Mouse (Mus musculus): ENCODE measurements at regions not wholly inside any gene's neighbourhood (a gene's known extent, or its start where the extent isn't known, plus 50 kb on each side); places are given as distances from the start of the nearest gene placed in this dataset.

GRCm38 (mm10) chr9:120830526-120830925 lies 98.5 kb upstream of the Ctnnb1 start:
- ATAC-seq (replicated peaks; ENCODE audit: low FRiP score) (no peak), DNase-seq (ENCODE audit: low spot score) (no peak)
- no peak overlapping the region for H3K4me2 ChIP-seq (ENCODE audit: low read depth, low read length, severe bottlenecking)
- no peaks in the 10 kb centered on the region for H3K27me3 ChIP-seq (ENCODE audit: control insufficient read depth, insufficient read depth, low read length)
- 89% methylated on average over 5 of the region's 5 CpGs for WGBS
- no peaks in the 10 kb centered on the region for H3K36me3 ChIP-seq (ENCODE audit: control insufficient read depth, insufficient read depth, low read length)
- H3K27ac ChIP-seq (ENCODE audit: low read depth, low read length), result no peak overlapping the region
- no peak overlapping the region for H3K9ac ChIP-seq (ENCODE audit: low read length)
- no peaks in the 10 kb centered on the region for H3K9me3 ChIP-seq (ENCODE audit: control insufficient read depth, low read length)
- no peaks in the 10 kb centered on the region for H3K4me1 ChIP-seq (replicated peaks; ENCODE audit: control insufficient read depth, insufficient read depth, low read length)
- H3K4me3 ChIP-seq (ENCODE audit: low read depth, low read length), result no peak overlapping the region

GRCm38 (mm10) chr9:120834166-120834565 lies 94.8 kb upstream of the Ctnnb1 start:
- peaks cover 2% of the 10 kb centered on the region; the same call in 1 of the 2 replicates for H3K9me3 ChIP-seq (ENCODE audit: control insufficient read depth, low read length)
- H3K4me3 ChIP-seq (ENCODE audit: low read depth, low read length), result no peak overlapping the region
- ATAC-seq (replicated peaks; ENCODE audit: low FRiP score) (no peak), DNase-seq (ENCODE audit: low spot score) (no peak)
- H3K4me1 ChIP-seq (replicated peaks; ENCODE audit: control insufficient read depth, insufficient read depth, low read length), result no peaks in the 10 kb centered on the region
- H3K27ac ChIP-seq (ENCODE audit: low read depth, low read length), result no peak overlapping the region
- no peak overlapping the region for H3K4me2 ChIP-seq (ENCODE audit: low read depth, low read length, severe bottlenecking)
- no peaks in the 10 kb centered on the region for H3K36me3 ChIP-seq (ENCODE audit: control insufficient read depth, insufficient read depth, low read length)
- WGBS, result 88% methylated on average over 9 of the region's 9 CpGs
- no peak overlapping the region for H3K9ac ChIP-seq (ENCODE audit: low read length)
- no peaks in the 10 kb centered on the region for H3K27me3 ChIP-seq (ENCODE audit: control insufficient read depth, insufficient read depth, low read length)

GRCm38 (mm10) chr9:120835621-120836020 lies 93.4 kb upstream of the Ctnnb1 start:
- Histone ChIP-seq H3K4me3 (ENCODE audit: low read depth, low read length) (no peak overlapping the region), H3K36me3 (ENCODE audit: control insufficient read depth, insufficient read depth, low read length) (no peaks in the 10 kb centered on the region), H3K4me1 (replicated peaks; ENCODE audit: control insufficient read depth, insufficient read depth, low read length) (no peaks in the 10 kb centered on the region), H3K4me2 (ENCODE audit: low read depth, low read length, severe bottlenecking) (no peak overlapping the region), H3K9ac (ENCODE audit: low read length) (no peak overlapping the region), H3K9me3 (ENCODE audit: control insufficient read depth, low read length) (peaks cover 2% of the 10 kb centered on the region; the same call in 1 of the 2 replicates), H3K27me3 (ENCODE audit: control insufficient read depth, insufficient read depth, low read length) (no peaks in the 10 kb centered on the region), H3K27ac (ENCODE audit: low read depth, low read length) (no peak overlapping the region)
- DNase-seq (ENCODE audit: low spot score) (no peak), ATAC-seq (replicated peaks; ENCODE audit: low FRiP score) (no peak)
- 92% methylated on average over 4 of the region's 4 CpGs for WGBS

- Histone ChIP-seq H3K27ac (ENCODE audit: low read depth, low read length) (no peak overlapping the region), H3K36me3 (ENCODE audit: control insufficient read depth, insufficient read depth, low read length) (no peaks in the 10 kb centered on the region), H3K9ac (ENCODE audit: low read length) (no peak overlapping the region), H3K9me3 (ENCODE audit: control insufficient read depth, low read length) (peaks cover 2% of the 10 kb centered on the region; the same call in 1 of the 2 replicates), H3K4me1 (replicated peaks; ENCODE audit: control insufficient read depth, insufficient read depth, low read length) (no peaks in the 10 kb centered on the region), H3K27me3 (ENCODE audit: control insufficient read depth, insufficient read depth, low read length) (no peaks in the 10 kb centered on the region), H3K4me3 (ENCODE audit: low read depth, low read length) (no peak overlapping the region), H3K4me2 (ENCODE audit: low read depth, low read length, severe bottlenecking) (no peak overlapping the region)
- WGBS, result 94% methylated on average over 8 of the region's 8 CpGs
- DNase-seq (ENCODE audit: low spot score), result no peak
- ATAC-seq (replicated peaks; ENCODE audit: low FRiP score), result no peak
These were observed 91.4 kb upstream of the Ctnnb1 start for GRCm38 (mm10) chr9:120837431-120838150.

- Histone ChIP-seq H3K36me3 (ENCODE audit: control insufficient read depth, insufficient read depth, low read length) (no peaks in the 10 kb centered on the region), H3K27ac (ENCODE audit: low read depth, low read length) (no peak overlapping the region), H3K9ac (ENCODE audit: low read length) (no peak overlapping the region), H3K9me3 (ENCODE audit: control insufficient read depth, low read length) (no peaks in the 10 kb centered on the region), H3K4me1 (replicated peaks; ENCODE audit: control insufficient read depth, insufficient read depth, low read length) (no peaks in the 10 kb centered on the region), H3K4me2 (ENCODE audit: low read depth, low read length, severe bottlenecking) (no peak overlapping the region), H3K4me3 (ENCODE audit: low read depth, low read length) (no peak overlapping the region), H3K27me3 (ENCODE audit: control insufficient read depth, insufficient read depth, low read length) (no peaks in the 10 kb centered on the region)
- ATAC-seq (replicated peaks; ENCODE audit: low FRiP score) (no peak), DNase-seq (ENCODE audit: low spot score) (no peak)
- 80% methylated on average over 8 of the region's 8 CpGs for WGBS
These were observed 85.3 kb upstream of the Ctnnb1 start for GRCm38 (mm10) chr9:120843753-120844152.

GRCm38 (mm10) chr9:120845538-120845937 lies 83.5 kb upstream of the Ctnnb1 start:
- Histone ChIP-seq H3K27me3 (ENCODE audit: control insufficient read depth, insufficient read depth, low read length) (no peaks in the 10 kb centered on the region), H3K9me3 (ENCODE audit: control insufficient read depth, low read length) (no peaks in the 10 kb centered on the region), H3K4me3 (ENCODE audit: low read depth, low read length) (no peak overlapping the region), H3K4me1 (replicated peaks; ENCODE audit: control insufficient read depth, insufficient read depth, low read length) (no peaks in the 10 kb centered on the region), H3K9ac (ENCODE audit: low read length) (no peak overlapping the region), H3K27ac (ENCODE audit: low read depth, low read length) (no peak overlapping the region), H3K36me3 (ENCODE audit: control insufficient read depth, insufficient read depth, low read length) (no peaks in the 10 kb centered on the region), H3K4me2 (ENCODE audit: low read depth, low read length, severe bottlenecking) (no peak overlapping the region)
- ATAC-seq (replicated peaks; ENCODE audit: low FRiP score) (no peak), DNase-seq (ENCODE audit: low spot score) (no peak)
- 84% methylated on average over 10 of the region's 10 CpGs for WGBS

- ATAC-seq (replicated peaks; ENCODE audit: low FRiP score) (no peak), DNase-seq (ENCODE audit: low spot score) (no peak)
- WGBS, result 96% methylated on average over 5 of the region's 5 CpGs
- Histone ChIP-seq H3K27me3 (ENCODE audit: control insufficient read depth, insufficient read depth, low read length) (no peaks in the 10 kb centered on the region), H3K9ac (ENCODE audit: low read length) (no peak overlapping the region), H3K9me3 (ENCODE audit: control insufficient read depth, low read length) (no peaks in the 10 kb centered on the region), H3K4me1 (replicated peaks; ENCODE audit: control insufficient read depth, insufficient read depth, low read length) (no peaks in the 10 kb centered on the region), H3K27ac (ENCODE audit: low read depth, low read length) (no peak overlapping the region), H3K4me2 (ENCODE audit: low read depth, low read length, severe bottlenecking) (no peak overlapping the region), H3K4me3 (ENCODE audit: low read depth, low read length) (no peak overlapping the region), H3K36me3 (ENCODE audit: control insufficient read depth, insufficient read depth, low read length) (no peaks in the 10 kb centered on the region)
These were observed 81.4 kb upstream of the Ctnnb1 start for GRCm38 (mm10) chr9:120847649-120848048.

GRCm38 (mm10) chr9:120848962-120849361 lies 80.1 kb upstream of the Ctnnb1 start:
- H3K4me1 ChIP-seq (replicated peaks; ENCODE audit: control insufficient read depth, insufficient read depth, low read length), result no peaks in the 10 kb centered on the region
- WGBS, result 47% methylated on average over 2 of the region's 2 CpGs
- no peak overlapping the region for H3K4me3 ChIP-seq (ENCODE audit: low read depth, low read length)
- H3K9ac ChIP-seq (ENCODE audit: low read length), result no peak overlapping the region
- no peak overlapping the region for H3K4me2 ChIP-seq (ENCODE audit: low read depth, low read length, severe bottlenecking)
- no peak for ATAC-seq (replicated peaks; ENCODE audit: low FRiP score)
- H3K27ac ChIP-seq (ENCODE audit: low read depth, low read length), result no peak overlapping the region
- H3K27me3 ChIP-seq (ENCODE audit: control insufficient read depth, insufficient read depth, low read length), result no peaks in the 10 kb centered on the region
- H3K9me3 ChIP-seq (ENCODE audit: control insufficient read depth, low read length), result no peaks in the 10 kb centered on the region
- no peak for DNase-seq (ENCODE audit: low spot score)
- no peaks in the 10 kb centered on the region for H3K36me3 ChIP-seq (ENCODE audit: control insufficient read depth, insufficient read depth, low read length)

- Histone ChIP-seq H3K4me1 (replicated peaks; ENCODE audit: control insufficient read depth, insufficient read depth, low read length) (0 out of 2 replicates have a peak, but pooled peaks cover 2% of the 10 kb centered on the region), H3K4me3 (ENCODE audit: low read depth, low read length) (no peak overlapping the region), H3K27ac (ENCODE audit: low read depth, low read length) (no peak overlapping the region), H3K9me3 (ENCODE audit: control insufficient read depth, low read length) (no peaks in the 10 kb centered on the region), H3K27me3 (ENCODE audit: control insufficient read depth, insufficient read depth, low read length) (no peaks in the 10 kb centered on the region), H3K36me3 (ENCODE audit: control insufficient read depth, insufficient read depth, low read length) (no peaks in the 10 kb centered on the region), H3K9ac (ENCODE audit: low read length) (no peak overlapping the region), H3K4me2 (ENCODE audit: low read depth, low read length, severe bottlenecking) (no peak overlapping the region)
- 77% methylated on average over 5 of the region's 5 CpGs for WGBS
- no peak for ATAC-seq (replicated peaks; ENCODE audit: low FRiP score)
- DNase-seq (ENCODE audit: low spot score), result no peak
These were observed 78.9 kb upstream of the Ctnnb1 start for GRCm38 (mm10) chr9:120850092-120850491.
